In genomic region chr1:132040201-132040621, GRCm38 (mm10) we compare ENCODE assay signal across 11 mouse cellular contexts. TPM values are rescaled to one million over a fixed set of nuclear protein-coding genes. Genes with fewer than 3 reads are reported as not detected.
DNase-seq lines count a peak whose midpoint lies in the region; ATAC-seq and TF ChIP-seq lines count a peak whose summit lies in the region.
"Had no signal": no experiment of that assay in that cellular context is flagged by ENCODE, and none has a peak within 500 bp of the region (broad histone marks: within the 10 kb centered on the region; RNA-seq: fewer than 3 reads in every experiment).

No protein-coding gene starts in this region.

- TF ChIP-seq POLR2A in thymus, adult 2 months (IDR thresholded peaks at IDR 0.05; ENCODE audit: control insufficient read depth, extremely low read depth, insufficient read depth, low read length, poor library complexity), result no peak

- peak; percentile 17 for DNase-seq in midbrain, postnatal 0 days (ENCODE audit: low spot score)
- DNase-seq in kidney, postnatal 0 days (ENCODE audit: low spot score), result peak; percentile 68
- no peak for DNase-seq in frontal cortex, postnatal 25 days (ENCODE audit: low spot score in 2 of 2)
- DNase-seq in left cerebral cortex, adult 8-10 months (ENCODE audit: low spot score in 2 of 2), result no peak
- DNase-seq in thymus, adult 2 months, result no peak
- DNase-seq: cerebellum, adult 8-10 months; right cerebral cortex, adult 18-20 months had no signal

- no peak for TF ChIP-seq CTCF in midbrain, postnatal 0 days (IDR thresholded peaks at IDR 0.05)
- TF ChIP-seq CTCF in kidney, postnatal 0 days (IDR thresholded peaks at IDR 0.05; ENCODE audit: low read depth), result no peak
- TF ChIP-seq CTCF in thymus, adult 2 months (IDR thresholded peaks at IDR 0.05; ENCODE audit: borderline replicate concordance, control insufficient read depth, extremely low read depth, insufficient read depth, low read length, poor library complexity), result no peak

- H3K36me3 ChIP-seq in midbrain, postnatal 0 days (ENCODE audit: insufficient read depth, low read length), result no peaks in the 10 kb centered on the region
- no peaks in the 10 kb centered on the region for H3K36me3 ChIP-seq in midbrain, embryonic 16.5 days (ENCODE audit: control insufficient read depth, insufficient read depth, low read length)
- no peaks in the 10 kb centered on the region for H3K36me3 ChIP-seq in heart, embryonic 12.5 days
- H3K36me3 ChIP-seq in kidney, postnatal 0 days (ENCODE audit: insufficient read depth, low read length), result no peaks in the 10 kb centered on the region
- H3K36me3 ChIP-seq in neural tube, embryonic 14.5 days (ENCODE audit: control insufficient read depth, insufficient read depth, low read length), result no peaks in the 10 kb centered on the region
- H3K36me3 ChIP-seq in thymus, adult 2 months (ENCODE audit: control insufficient read depth, insufficient read depth, low read length), result no peaks in the 10 kb centered on the region

- ATAC-seq in midbrain, postnatal 0 days (ENCODE audit: low FRiP score), result no peak
- no peak for ATAC-seq in midbrain, embryonic 16.5 days
- peak; percentile 26; the same call in 1 of the 2 replicates for ATAC-seq in heart, embryonic 12.5 days (ENCODE audit: insufficient number of reproducible peaks, low FRiP score)
- no peak for ATAC-seq in kidney, postnatal 0 days (replicated peaks; ENCODE audit: low FRiP score, low read depth)
- no peak for ATAC-seq in neural tube, embryonic 14.5 days (ENCODE audit: low read depth)

- no peak overlapping the region for H3K9ac ChIP-seq in midbrain, postnatal 0 days (replicated peaks; ENCODE audit: low read length, poor library complexity, severe bottlenecking)
- no peak overlapping the region for H3K9ac ChIP-seq in midbrain, embryonic 16.5 days (ENCODE audit: low read depth, low read length)
- no peak overlapping the region for H3K9ac ChIP-seq in heart, embryonic 12.5 days
- H3K9ac ChIP-seq in kidney, postnatal 0 days (ENCODE audit: low read depth, low read length), result no peak overlapping the region
- no peak overlapping the region for H3K9ac ChIP-seq in neural tube, embryonic 14.5 days (replicated peaks; ENCODE audit: low read depth, low read length)

- WGBS in midbrain, postnatal 0 days, result 69% methylated on average over 9 of the region's 9 CpGs
- 68% methylated on average over 9 of the region's 9 CpGs for WGBS in midbrain, embryonic 16.5 days
- WGBS in heart, embryonic 12.5 days, result 59% methylated on average over 9 of the region's 9 CpGs
- 11% methylated on average over 9 of the region's 9 CpGs for WGBS in kidney, postnatal 0 days
- WGBS in neural tube, embryonic 14.5 days, result 74% methylated on average over 9 of the region's 9 CpGs
- 92% methylated on average over 9 of the region's 9 CpGs for WGBS in thymus, adult 2 months

- H3K27me3 ChIP-seq in midbrain, postnatal 0 days (ENCODE audit: insufficient read depth, low read length), result no peaks in the 10 kb centered on the region
- no peaks in the 10 kb centered on the region for H3K27me3 ChIP-seq in midbrain, embryonic 16.5 days (ENCODE audit: control insufficient read depth, insufficient read depth, low read depth, low read length)
- no peaks in the 10 kb centered on the region for H3K27me3 ChIP-seq in heart, embryonic 12.5 days (replicated peaks)
- no peaks in the 10 kb centered on the region for H3K27me3 ChIP-seq in kidney, postnatal 0 days (ENCODE audit: insufficient read depth, low read length)
- no peaks in the 10 kb centered on the region for H3K27me3 ChIP-seq in neural tube, embryonic 14.5 days (ENCODE audit: control insufficient read depth, insufficient read depth, low read length)
- no peaks in the 10 kb centered on the region for H3K27me3 ChIP-seq in thymus, adult 2 months (ENCODE audit: control insufficient read depth, insufficient read depth, low read length)

- H3K27ac ChIP-seq in midbrain, postnatal 0 days (ENCODE audit: low read depth, low read length), result no peak overlapping the region
- H3K27ac ChIP-seq in midbrain, embryonic 16.5 days (ENCODE audit: low read length), result no peak overlapping the region; the same call in 1 of the 2 replicates
- peak overlapping the region; percentile 26 for H3K27ac ChIP-seq in heart, embryonic 12.5 days (ENCODE audit: poor library complexity, severe bottlenecking)
- H3K27ac ChIP-seq in kidney, postnatal 0 days, result peak overlapping the region; percentile 71
- H3K27ac ChIP-seq in neural tube, embryonic 14.5 days (ENCODE audit: low read depth, low read length), result peak overlapping the region; percentile 39; the same call in 1 of the 2 replicates
- H3K27ac ChIP-seq in thymus, adult 2 months (ENCODE audit: control insufficient read depth, insufficient read depth, low read length), result no peak overlapping the region
- H3K27ac ChIP-seq: macrophage had no signal

- H3K4me2 ChIP-seq in midbrain, postnatal 0 days (ENCODE audit: low read depth, low read length, poor library complexity, severe bottlenecking), result no peak overlapping the region
- H3K4me2 ChIP-seq in midbrain, embryonic 16.5 days (ENCODE audit: low read length), result no peak overlapping the region
- no peak overlapping the region for H3K4me2 ChIP-seq in heart, embryonic 12.5 days
- 0 out of 2 replicates have a peak overlapping the region, but pooled peaks have one; percentile 2 for H3K4me2 ChIP-seq in kidney, postnatal 0 days (ENCODE audit: low read length)
- no peak overlapping the region for H3K4me2 ChIP-seq in neural tube, embryonic 14.5 days (ENCODE audit: low read depth, low read length)

- H3K9me3 ChIP-seq in midbrain, postnatal 0 days (ENCODE audit: low read length), result no peaks in the 10 kb centered on the region
- no peaks in the 10 kb centered on the region for H3K9me3 ChIP-seq in midbrain, embryonic 16.5 days (replicated peaks; ENCODE audit: control insufficient read depth, low read length, poor library complexity, severe bottlenecking)
- H3K9me3 ChIP-seq in heart, embryonic 12.5 days (replicated peaks), result no peaks in the 10 kb centered on the region
- H3K9me3 ChIP-seq in kidney, postnatal 0 days (replicated peaks; ENCODE audit: low read length), result no peaks in the 10 kb centered on the region
- H3K9me3 ChIP-seq in neural tube, embryonic 14.5 days (ENCODE audit: control insufficient read depth, low read length), result no peaks in the 10 kb centered on the region

- H3K4me1 ChIP-seq in midbrain, postnatal 0 days (ENCODE audit: insufficient read depth, low read length), result no peaks in the 10 kb centered on the region
- H3K4me1 ChIP-seq in midbrain, embryonic 16.5 days (ENCODE audit: control insufficient read depth, insufficient read depth, low read length), result no peaks in the 10 kb centered on the region
- H3K4me1 ChIP-seq in heart, embryonic 12.5 days (replicated peaks), result 0 out of 2 replicates have a peak, but pooled peaks cover 8% of the 10 kb centered on the region
- no peaks in the 10 kb centered on the region for H3K4me1 ChIP-seq in kidney, postnatal 0 days (replicated peaks; ENCODE audit: insufficient read depth, low read length)
- H3K4me1 ChIP-seq in neural tube, embryonic 14.5 days (ENCODE audit: control insufficient read depth, insufficient read depth, low read length), result no peaks in the 10 kb centered on the region
- H3K4me1 ChIP-seq in thymus, adult 2 months (replicated peaks; ENCODE audit: control insufficient read depth, insufficient read depth, low read length), result peaks cover 6% of the 10 kb centered on the region; the same call in 1 of the 2 replicates

- no peak overlapping the region for H3K4me3 ChIP-seq in midbrain, postnatal 0 days (ENCODE audit: low read depth, low read length)
- H3K4me3 ChIP-seq in midbrain, embryonic 16.5 days (ENCODE audit: low read depth, low read length), result no peak overlapping the region
- H3K4me3 ChIP-seq in heart, embryonic 12.5 days, result no peak overlapping the region
- H3K4me3 ChIP-seq in kidney, postnatal 0 days (replicated peaks; ENCODE audit: low read depth, low read length), result no peak overlapping the region
- H3K4me3 ChIP-seq in neural tube, embryonic 14.5 days (ENCODE audit: low read depth, low read length), result no peak overlapping the region
- H3K4me3 ChIP-seq in thymus, adult 2 months (ENCODE audit: control insufficient read depth, insufficient read depth, low read length), result no peak overlapping the region

RNA-seq across cellular contexts. Expression of gene Mfsd4a, which starts 27.7 kb away (rescaled TPM):
- total RNA-seq in midbrain, postnatal 0 days (2014; rRNA removed), result 4.6 and 9.2 TPM in 2 replicates
- polyA plus RNA-seq in midbrain, postnatal 0 days (2015; fragmentation: Nextera tagmentation; extraction: Ambion mirVana), result 9.0 and 9.9 TPM in 2 replicates
- polyA plus RNA-seq in midbrain, embryonic 16.5 days (2015; fragmentation: Nextera tagmentation; extraction: Ambion mirVana), result 7.7 and 10.4 TPM in 2 replicates
- polyA plus RNA-seq in heart, embryonic 12.5 days (2016; fragmentation: Nextera tagmentation; extraction: Ambion mirVana), result 18.1 and 19.3 TPM in 2 replicates
- 25.1 and 27.3 TPM in 2 replicates for polyA plus RNA-seq in kidney, postnatal 0 days (2015; fragmentation: Nextera tagmentation; extraction: Ambion mirVana)
- polyA plus RNA-seq in neural tube, embryonic 14.5 days (2014; fragmentation: Nextera tagmentation; extraction: Ambion mirVana), result 8.5 and 9.4 TPM in 2 replicates
- 100 to 1,000 TPM in 1 of 4 experiments, 10 to 100 TPM in 3; 77.0 to 100 (median 85.0) TPM for total RNA-seq in left cerebral cortex, adult 8-10 months (2022)
- 5.6 and 5.8 TPM in 2 replicates for polyA plus RNA-seq in thymus, adult 2 months (2012; rRNA removed)

RNA-seq across cellular contexts. Expression of gene Elk4, which starts 32.8 kb away (rescaled TPM):
- total RNA-seq in midbrain, postnatal 0 days (2014; rRNA removed), result 17.6 and 23.4 TPM in 2 replicates
- 6.0 and 8.1 TPM in 2 replicates for polyA plus RNA-seq in midbrain, postnatal 0 days (2015; fragmentation: Nextera tagmentation; extraction: Ambion mirVana)
- polyA plus RNA-seq in midbrain, embryonic 16.5 days (2015; fragmentation: Nextera tagmentation; extraction: Ambion mirVana), result 8.1 and 8.7 TPM in 2 replicates
- 19.9 and 21.0 TPM in 2 replicates for polyA plus RNA-seq in heart, embryonic 12.5 days (2016; fragmentation: Nextera tagmentation; extraction: Ambion mirVana)
- polyA plus RNA-seq in kidney, postnatal 0 days (2015; fragmentation: Nextera tagmentation; extraction: Ambion mirVana), result 21.4 and 22.0 TPM in 2 replicates
- 13.8 and 16.2 TPM in 2 replicates for polyA plus RNA-seq in neural tube, embryonic 14.5 days (2014; fragmentation: Nextera tagmentation; extraction: Ambion mirVana)
- 10 to 100 TPM; 54.1 to 63.5 (median 58.5) TPM for total RNA-seq in left cerebral cortex, adult 8-10 months (2022)
- 82.3 and 101 TPM in 2 replicates for polyA plus RNA-seq in thymus, adult 2 months (2012; rRNA removed)

Comparison
In these comparisons a context has a peak if more than half of its experiments do, and no peak if none do; other contexts are left out.
1. DNase-seq: peak in midbrain, postnatal 0 days (single experiment) and kidney, postnatal 0 days (single experiment); none in frontal cortex, postnatal 25 days (0 of 2), left cerebral cortex, adult 8-10 months (0 of 2) and thymus, adult 2 months (single experiment).
2. H3K27ac ChIP-seq: peak in heart, embryonic 12.5 days (single experiment), kidney, postnatal 0 days (single experiment) and neural tube, embryonic 14.5 days (single experiment); none in midbrain, postnatal 0 days (single experiment), midbrain, embryonic 16.5 days (single experiment) and thymus, adult 2 months (single experiment).